Mouse (Mus musculus) heart, adult 2 months (tissue): ENCODE data around the gene Fbln7. TPM values are rescaled to one million over a fixed set of nuclear protein-coding genes. Genes with fewer than 3 reads are reported as not detected.
A peak's percentile ranks its signal among the peaks of the same experiment; 100 is the strongest.

Source experiments
- DNase-seq, 2 experiments: peaks; one replicate each; pipeline ENCODE4 v3.0.0; 2021
- H3K27ac ChIP-seq: fragments of 200-600 bp; 2 replicates; pipeline ENCODE4 v1.8.1; 2022
- H3K27me3 ChIP-seq: fragments of 200-500 bp; 2 replicates; pipeline ENCODE4 v1.6.1; 2012; ENCODE audit warnings: mild to moderate bottlenecking, low read length, inconsistent platforms, mixed read lengths; ENCODE audit not compliant: control insufficient read depth, insufficient read depth
- H3K36me3 ChIP-seq: fragments of 200-500 bp; 2 replicates; pipeline ENCODE4 v1.6.1; 2012; ENCODE audit warnings: low read length, inconsistent platforms; ENCODE audit not compliant: control insufficient read depth, insufficient read depth
- H3K4me1 ChIP-seq: fragments of 200-500 bp; 2 replicates; pipeline ENCODE4 v1.6.1; 2011; ENCODE audit warnings: low read length; ENCODE audit not compliant: control insufficient read depth, insufficient read depth
- H3K4me3 ChIP-seq: fragments of 200-600 bp; 2 replicates; pipeline ENCODE4 v1.8.1; 2022
- H3K79me2 ChIP-seq: fragments of 200-500 bp; replicated peaks from 2 replicates; pipeline ENCODE4 v1.6.1; 2012; ENCODE audit warnings: mild to moderate bottlenecking, inconsistent platforms, low read length, moderate library complexity, mixed read lengths; ENCODE audit not compliant: control insufficient read depth, insufficient read depth
- H3K9ac ChIP-seq: fragments of 200-500 bp; 2 replicates; pipeline ENCODE4 v1.6.1; 2012; ENCODE audit warnings: low read depth, mild to moderate bottlenecking, control low read depth, inconsistent platforms, low read length, mixed read lengths
- CTCF ChIP-seq: fragments of 200-600 bp; IDR thresholded peaks from 2 replicates; pipeline ENCODE4 v1.8.1; 2022; ENCODE audit warnings: antibody characterized with exemption, mild to moderate bottlenecking, moderate library complexity
- EP300 ChIP-seq: fragments of 200-500 bp; IDR thresholded peaks from 2 replicates; pipeline ENCODE4 v1.6.1; 2011; ENCODE audit warnings: low read depth, low read length, control low read depth; ENCODE audit not compliant: insufficient read depth
- POLR2A ChIP-seq: fragments of 200-500 bp; IDR thresholded peaks from 2 replicates; pipeline ENCODE4 v1.6.1; 2011; ENCODE audit warnings: mild to moderate bottlenecking, low read depth, low read length, control low read depth; ENCODE audit not compliant: insufficient read depth
- WGBS: fragments of 180-500 bp; shearing (Covaris S2); methylation state at CpG from one replicate; pipeline ENCODE4 v1.1.7; 2018; 5-methylcytosine and 5-hydroxymethylcytosine counted together
- intact Hi-C: fragments of 180-260 bp; cut with DNase I; formaldehyde crosslinking; loops from one replicate; pipeline ENCODE4 v1.15.1; 2025
- microRNA-seq, 2 experiments: library from miRNA; unstranded; fragments of <30 nt; microRNA quantifications; one replicate each; pipeline ENCODE4 v1.2.0; 2021
- polyA plus RNA-seq: library from polyadenylated mRNA; depleted of rRNA; stranded (reverse); fragments of >200 nt; gene quantifications from 2 replicates; pipeline ENCODE4 v1.2.3, GENCODE M21; 2012; rRNA removed
- total RNA-seq, 2 experiments: library from RNA; stranded (reverse); gene quantifications; 2 replicates each; pipeline ENCODE4 v1.2.3; 2021

The Fbln7 gene
- total and polyA plus RNA-seq, 3 experiments = 0.50 to 0.61 (median 0.61) TPM

- H3K27ac ChIP-seq = no peak overlapping the region
- no peaks in the 10 kb centered on the region for H3K27me3 ChIP-seq
- no peak for TF ChIP-seq EP300
- TF ChIP-seq CTCF = no peak
- TF ChIP-seq POLR2A = no peak
- H3K79me2 ChIP-seq = no peaks in the 10 kb centered on the region
- H3K4me1 ChIP-seq = no peaks in the 10 kb centered on the region
- DNase-seq = no peak
- no peak overlapping the region for H3K4me3 ChIP-seq
- H3K9ac ChIP-seq = no peak overlapping the region
- intact Hi-C loops = no loop called here
- H3K36me3 ChIP-seq = no peaks in the 10 kb centered on the region
Observed at GRCm38 (mm10) chr2:128930704-128931103, 67.9 kb downstream of the Fbln7 start.

GRCm38 (mm10) chr2:128936256-128936655, 73.5 kb downstream of the Fbln7 start:
- H3K27me3 ChIP-seq = no peaks in the 10 kb centered on the region
- H3K9ac ChIP-seq = no peak overlapping the region
- no peak overlapping the region for H3K27ac ChIP-seq
- H3K4me3 ChIP-seq = no peak overlapping the region
- no peak for TF ChIP-seq POLR2A
- TF ChIP-seq CTCF = no peak
- TF ChIP-seq EP300 = no peak
- H3K36me3 ChIP-seq = no peaks in the 10 kb centered on the region
- H3K4me1 ChIP-seq = no peaks in the 10 kb centered on the region
- H3K79me2 ChIP-seq = peaks cover 1% of the 10 kb centered on the region; the same call in 1 of the 2 replicates
- 77% methylated on average over 3 of the region's 3 CpGs for WGBS
- intact Hi-C loops = no loop called here
- no peak for DNase-seq

GRCm38 (mm10) chr2:128943538-128944528, 81.1 kb downstream of the Fbln7 start, which contains the start of gene Zc3h8:
TSS of gene Zc3h8 (minus strand) at chr2:128944077.
- TF ChIP-seq POLR2A (peak; percentile 87), CTCF (no peak)
- WGBS = 1% methylated on average over 65 of the region's 65 CpGs
- Histone ChIP-seq H3K27ac (peak within 1 kb of the TSS; percentile 83), H3K79me2 (peaks cover 1% of the 10 kb centered on the region; the same call in 1 of the 2 replicates), H3K4me3 (peak within 1 kb of the TSS; percentile 76), H3K27me3 (no peaks in the 10 kb centered on the region), H3K9ac (peak within 1 kb of the TSS; percentile 68), H3K36me3 (no peaks in the 10 kb centered on the region), H3K4me1 (no peaks in the 10 kb centered on the region)
- peak; percentile 96 to 98 for DNase-seq
- intact Hi-C loops = loop anchor here (1.0 to 5.0 kb wide), 2 partner anchors 23 to 257 kb away; partner anchors contain the start of genes Anapc1, Gm10762 and Zc3h6

Small RNAs within 50 kb of the gene (microRNA-seq; reads per million reads assigned to microRNA genes)
- 0 reads per million in 2 experiments for gene Gm22859

Other genes starting within 250 kb of the Fbln7 start
- gene Anapc1, start 175.6 kb upstream of the Fbln7 start, total RNA-seq = 10 to 100 TPM; 39.4 to 45.5 TPM
- gene Anapc1, start 175.6 kb upstream of the Fbln7 start, polyA plus RNA-seq = 31.0 and 33.4 TPM in 2 replicates
- gene Mertk, start 164.0 kb upstream of the Fbln7 start, total RNA-seq = 1 to 10 TPM; 4.0 to 6.5 TPM
- 2.5 and 3.3 TPM in 2 replicates for gene Mertk, start 164.0 kb upstream of the Fbln7 start, polyA plus RNA-seq
- gene Tmem87b, start 44.9 kb upstream of the Fbln7 start, total RNA-seq = 10 to 100 TPM; 20.8 to 21.6 TPM
- 9.5 and 19.5 TPM in 2 replicates for gene Tmem87b, start 44.9 kb upstream of the Fbln7 start, polyA plus RNA-seq
- gene Zc3h8, start 81.1 kb downstream of the Fbln7 start, total RNA-seq = 1 to 10 TPM; 5.9 to 8.3 TPM
- 1.6 and 4.1 TPM in 2 replicates for gene Zc3h8, start 81.1 kb downstream of the Fbln7 start, polyA plus RNA-seq
- gene Zc3h6, start 104.4 kb downstream of the Fbln7 start, total RNA-seq = 1 to 10 TPM; 3.1 to 4.7 TPM
- 1.3 and 1.4 TPM in 2 replicates for gene Zc3h6, start 104.4 kb downstream of the Fbln7 start, polyA plus RNA-seq
- 10 to 100 TPM in 1 of 2 experiments, 1 to 10 TPM in 1; 8.4 to 12.3 TPM for gene Gm10762, start 104.7 kb downstream of the Fbln7 start, total RNA-seq
- gene Gm10762, start 104.7 kb downstream of the Fbln7 start, polyA plus RNA-seq = 8.3 and 8.9 TPM in 2 replicates
- gene Vinac1, start 185.2 kb downstream of the Fbln7 start, total RNA-seq = not detected
- gene Vinac1, start 185.2 kb downstream of the Fbln7 start, polyA plus RNA-seq = 0.06 TPM in 1 of 2 replicates, not detected in the other
- 10 to 100 TPM; 19.0 to 19.1 TPM for gene Ttl, start 203.0 kb downstream of the Fbln7 start, total RNA-seq
- 8.8 and 12.9 TPM in 2 replicates for gene Ttl, start 203.0 kb downstream of the Fbln7 start, polyA plus RNA-seq
- gene Polr1b, start 238.0 kb downstream of the Fbln7 start, total RNA-seq = 10 to 100 TPM; 10.6 to 10.7 TPM
- gene Polr1b, start 238.0 kb downstream of the Fbln7 start, polyA plus RNA-seq = 10.2 and 14.2 TPM in 2 replicates